Mouse (Mus musculus) stomach, postnatal 0 days (tissue): ENCODE measurements around the gene Fam53b.

Experiments
- CTCF ChIP-seq: IDR thresholded peaks from 2 replicates; pipeline ENCODE4 v1.5.1; 2016; ENCODE audit warnings: antibody characterized with exemption, low read depth, mild to moderate bottlenecking, moderate library complexity
- EP300 ChIP-seq: optimal IDR thresholded peaks from 2 replicates; pipeline ENCODE3; 2016; ENCODE audit warnings: antibody characterized with exemption

DNA sequence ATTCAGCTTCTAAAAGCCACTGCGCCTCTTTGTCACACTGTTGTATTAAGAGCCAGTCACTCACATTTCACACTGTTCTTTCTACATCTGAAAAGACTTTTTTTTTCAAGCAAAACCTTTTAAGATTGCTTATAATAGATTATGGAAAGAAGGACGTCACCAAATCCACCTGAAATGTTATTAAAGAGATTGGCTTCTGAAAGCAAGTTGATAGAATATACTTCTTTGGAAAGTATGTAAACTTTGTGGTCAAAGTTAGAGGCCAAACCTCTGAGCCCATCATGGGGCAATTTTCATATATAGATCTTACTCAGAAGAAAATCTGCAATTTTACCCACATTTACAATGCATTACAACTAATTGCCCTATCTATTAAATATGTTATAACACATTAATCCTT is 2.8 kb upstream of the Fam53b start:
- no peak for TF ChIP-seq EP300
- no peak for TF ChIP-seq CTCF
